Mouse (Mus musculus): ENCODE measurements at regions not wholly inside any gene's neighbourhood (a gene's known extent, or its start where the extent isn't known, plus 50 kb on each side); places are given as distances from the start of the nearest gene placed in this dataset.

DNA sequence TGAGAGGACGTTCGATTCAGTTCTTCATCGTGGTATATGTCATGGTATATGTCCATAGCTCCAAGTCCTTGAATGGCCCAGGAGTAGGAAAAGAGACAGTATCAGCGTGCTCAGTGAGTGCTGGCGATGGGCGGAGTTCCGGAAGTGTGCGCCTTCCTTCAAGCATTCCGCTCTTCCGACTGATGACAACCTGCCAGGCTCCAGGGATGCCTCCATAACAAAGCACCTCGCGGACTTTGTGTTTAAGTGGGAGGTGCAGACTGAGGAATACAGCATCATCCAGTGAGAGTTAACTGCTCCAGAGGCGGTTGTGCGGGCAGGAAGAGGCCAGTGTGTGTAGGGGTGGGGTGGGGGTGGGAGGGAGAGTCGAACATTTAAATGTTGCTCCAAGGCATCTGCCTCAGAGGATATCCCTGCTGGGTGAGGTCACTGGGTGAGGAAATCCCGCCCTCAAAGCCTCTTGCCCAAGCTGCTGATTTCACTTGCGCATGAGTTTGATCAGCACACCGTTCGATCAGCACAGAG is 85.2 kb downstream of the Pmp22 start:
- TF ChIP-seq POLR2A (IDR thresholded peaks at IDR 0.05; ENCODE audit: insufficient read depth, low read depth, low read length) (no peak), CTCF (IDR thresholded peaks at IDR 0.05; ENCODE audit: insufficient read depth, low read depth, low read length) (no peak)

Measured in olfactory bulb, adult 2 months (tissue).